Mouse (Mus musculus): ENCODE data around the gene Gm4312.
"Not testable (repeated sequence)": the region's sequence is repeated elsewhere in the genome, so short reads cannot be mapped to it uniquely, and the experiment has no call there.

The Gm4312 gene

DNA sequence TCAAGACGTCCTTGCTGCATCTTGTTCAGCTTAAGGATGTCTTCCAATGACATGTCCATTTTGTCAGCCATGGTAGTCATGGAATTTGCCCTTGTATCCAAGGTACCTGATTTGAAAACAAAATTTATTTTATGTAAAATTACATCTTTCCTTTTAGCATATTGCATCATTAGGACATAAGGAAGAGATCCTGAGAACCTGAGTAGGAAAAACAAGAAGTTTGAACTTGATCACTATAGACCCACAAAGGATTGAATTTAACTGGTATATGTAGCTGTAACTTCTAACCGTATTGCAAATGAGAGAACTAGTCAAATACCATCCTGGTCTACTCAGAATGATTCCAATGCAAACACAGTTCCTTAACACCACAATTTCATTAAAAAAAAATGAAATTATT lies at the start of gene Gm4312:
Gene Gm4312 (minus strand): TSS at position 101 of the 400 bp plus-strand sequence.
- TF ChIP-seq GATA4 (IDR thresholded peaks at IDR 0.05; ENCODE audit: insufficient replicate concordance, low read length) = not testable (repeated sequence)

DNA sequence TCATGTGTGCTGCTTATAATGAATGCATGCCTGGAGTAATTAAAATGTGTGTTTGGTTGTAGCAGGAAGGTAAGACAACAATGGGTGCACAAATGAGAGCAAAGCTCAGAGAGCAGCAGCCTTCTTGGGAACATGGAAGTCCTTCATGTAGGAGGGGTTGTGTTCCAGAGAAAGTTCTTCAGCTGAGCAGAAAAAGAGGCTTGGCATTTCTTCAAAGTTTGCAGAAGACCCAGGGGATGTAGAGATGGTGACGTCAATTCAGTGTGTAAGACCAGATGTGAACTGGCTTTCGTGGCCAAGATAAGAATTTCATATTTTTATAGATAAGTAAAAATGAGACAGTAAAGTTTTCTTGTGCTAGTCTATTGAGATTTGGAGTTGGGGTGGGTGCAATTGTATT lies 45.2 kb upstream of the Gm4312 start:
- no peak for TF ChIP-seq GATA4 (IDR thresholded peaks at IDR 0.05; ENCODE audit: insufficient replicate concordance, low read length)

DNA sequence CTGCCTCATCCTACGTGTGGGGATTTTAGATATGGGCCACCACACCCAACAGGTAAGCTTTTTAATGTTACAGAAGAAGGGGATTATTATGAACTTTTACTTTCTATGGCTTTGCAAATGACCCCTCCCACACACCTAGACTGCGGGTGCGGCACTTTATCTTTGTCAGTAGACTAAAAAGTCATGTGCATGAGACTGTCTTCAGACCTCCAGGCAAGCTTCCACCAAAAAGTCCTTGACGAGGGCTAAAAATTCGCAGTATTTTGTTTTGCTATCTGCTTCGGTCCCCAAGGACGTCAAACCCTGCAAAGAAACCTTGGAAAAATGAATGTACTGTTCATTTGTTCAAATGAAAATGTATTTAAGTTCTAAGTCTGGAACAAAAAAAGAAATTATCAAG lies 33.2 kb upstream of the Gm4312 start:
- no peak for TF ChIP-seq GATA4 (IDR thresholded peaks at IDR 0.05; ENCODE audit: insufficient replicate concordance, low read length)

DNA sequence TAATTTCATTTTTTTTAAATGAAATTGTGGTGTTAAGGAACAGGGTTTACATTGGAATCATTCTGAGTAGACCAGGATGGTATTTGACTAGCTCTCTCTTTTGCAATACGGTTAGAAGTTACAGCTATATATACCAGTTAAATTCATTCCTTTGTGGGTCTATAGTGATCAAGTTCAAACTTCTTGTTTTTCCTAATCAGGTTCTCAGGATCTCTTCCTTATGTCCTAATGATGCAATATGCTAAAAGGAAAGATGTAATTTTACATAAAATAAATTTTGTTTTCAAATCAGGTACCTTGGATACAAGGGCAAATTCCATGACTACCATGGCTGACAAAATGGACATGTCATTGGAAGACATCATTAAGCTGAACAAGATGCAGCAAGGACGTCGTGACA lies 21.3 kb downstream of the Gm4312 start, which contains the start of gene Gm4307:
Gene Gm4307 (plus strand): TSS at position 301 of the 400 bp plus-strand sequence.
- not testable (repeated sequence) for TF ChIP-seq GATA4 (IDR thresholded peaks at IDR 0.05; ENCODE audit: insufficient replicate concordance, low read length)

DNA sequence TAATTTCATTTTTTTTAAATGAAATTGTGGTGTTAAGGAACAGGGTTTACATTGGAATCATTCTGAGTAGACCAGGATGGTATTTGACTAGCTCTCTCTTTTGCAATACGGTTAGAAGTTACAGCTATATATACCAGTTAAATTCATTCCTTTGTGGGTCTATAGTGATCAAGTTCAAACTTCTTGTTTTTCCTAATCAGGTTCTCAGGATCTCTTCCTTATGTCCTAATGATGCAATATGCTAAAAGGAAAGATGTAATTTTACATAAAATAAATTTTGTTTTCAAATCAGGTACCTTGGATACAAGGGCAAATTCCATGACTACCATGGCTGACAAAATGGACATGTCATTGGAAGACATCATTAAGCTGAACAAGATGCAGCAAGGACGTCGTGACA lies 31.6 kb downstream of the Gm4312 start, which contains the start of gene Gm4305:
Gene Gm4305 (plus strand): TSS at position 301 of the 400 bp plus-strand sequence.
- not testable (repeated sequence) for TF ChIP-seq GATA4 (IDR thresholded peaks at IDR 0.05; ENCODE audit: insufficient replicate concordance, low read length)

DNA sequence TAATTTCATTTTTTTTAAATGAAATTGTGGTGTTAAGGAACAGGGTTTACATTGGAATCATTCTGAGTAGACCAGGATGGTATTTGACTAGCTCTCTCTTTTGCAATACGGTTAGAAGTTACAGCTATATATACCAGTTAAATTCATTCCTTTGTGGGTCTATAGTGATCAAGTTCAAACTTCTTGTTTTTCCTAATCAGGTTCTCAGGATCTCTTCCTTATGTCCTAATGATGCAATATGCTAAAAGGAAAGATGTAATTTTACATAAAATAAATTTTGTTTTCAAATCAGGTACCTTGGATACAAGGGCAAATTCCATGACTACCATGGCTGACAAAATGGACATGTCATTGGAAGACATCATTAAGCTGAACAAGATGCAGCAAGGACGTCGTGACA lies 36.7 kb downstream of the Gm4312 start, which contains the start of gene Gm4303:
Gene Gm4303 (plus strand): TSS at position 301 of the 400 bp plus-strand sequence.
- not testable (repeated sequence) for TF ChIP-seq GATA4 (IDR thresholded peaks at IDR 0.05; ENCODE audit: insufficient replicate concordance, low read length)

DNA sequence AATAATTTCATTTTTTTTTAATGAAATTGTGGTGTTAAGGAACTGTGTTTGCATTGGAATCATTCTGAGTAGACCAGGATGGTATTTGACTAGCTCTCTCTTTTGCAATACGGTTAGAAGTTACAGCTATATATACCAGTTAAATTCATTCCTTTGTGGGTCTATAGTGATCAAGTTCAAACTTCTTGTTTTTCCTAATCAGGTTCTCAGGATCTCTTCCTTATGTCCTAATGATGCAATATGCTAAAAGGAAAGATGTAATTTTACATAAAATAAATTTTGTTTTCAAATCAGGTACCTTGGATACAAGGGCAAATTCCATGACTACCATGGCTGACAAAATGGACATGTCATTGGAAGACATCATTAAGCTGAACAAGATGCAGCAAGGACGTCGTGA lies 41.8 kb downstream of the Gm4312 start, which contains the start of gene Gm4302:
Gene Gm4302 (plus strand): TSS at position 301 of the 400 bp plus-strand sequence.
- TF ChIP-seq GATA4 (IDR thresholded peaks at IDR 0.05; ENCODE audit: insufficient replicate concordance, low read length) = not testable (repeated sequence)

DNA sequence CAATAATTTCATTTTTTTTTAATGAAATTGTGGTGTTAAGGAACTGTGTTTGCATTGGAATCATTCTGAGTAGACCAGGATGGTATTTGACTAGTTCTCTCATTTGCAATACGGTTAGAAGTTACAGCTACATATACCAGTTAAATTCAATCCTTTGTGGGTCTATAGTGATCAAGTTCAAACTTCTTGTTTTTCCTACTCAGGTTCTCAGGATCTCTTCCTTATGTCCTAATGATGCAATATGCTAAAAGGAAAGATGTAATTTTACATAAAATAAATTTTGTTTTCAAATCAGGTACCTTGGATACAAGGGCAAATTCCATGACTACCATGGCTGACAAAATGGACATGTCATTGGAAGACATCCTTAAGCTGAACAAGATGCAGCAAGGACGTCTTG lies 47.0 kb downstream of the Gm4312 start, which contains the start of gene Gm4301:
Gene Gm4301 (plus strand): TSS at position 301 of the 400 bp plus-strand sequence.
- TF ChIP-seq GATA4 (IDR thresholded peaks at IDR 0.05; ENCODE audit: insufficient replicate concordance, low read length) = not testable (repeated sequence)
